Mouse (Mus musculus): ENCODE results near the gene Sdccag8. TPM values are rescaled to one million over a fixed set of nuclear protein-coding genes. Genes with fewer than 3 reads are reported as not detected.
"Not testable (repeated sequence)": the region's sequence is repeated elsewhere in the genome, so short reads cannot be mapped to it uniquely, and the experiment has no call there.

Gene Sdccag8
- polyA plus RNA-seq, 1 experiment from 2014 or later, result 29.4 TPM

- DNase-seq (ENCODE audit: low spot score, missing footprints) (no peak), ATAC-seq (ENCODE audit: low FRiP score) (no peak)
- Histone ChIP-seq H3K27ac (ENCODE audit: low read depth, low read length) (no peak overlapping the region), H3K27me3 (ENCODE audit: control insufficient read depth, insufficient read depth, low read length) (no peaks in the 10 kb centered on the region), H3K36me3 (ENCODE audit: control insufficient read depth, insufficient read depth, low read length) (no peaks in the 10 kb centered on the region), H3K9me3 (ENCODE audit: control insufficient read depth, low read length) (no peaks in the 10 kb centered on the region), H3K4me3 (ENCODE audit: low read depth, low read length) (no peak overlapping the region), H3K4me1 (ENCODE audit: control insufficient read depth, insufficient read depth, low read length) (no peaks in the 10 kb centered on the region; the same call in 1 of the 2 replicates), H3K9ac (ENCODE audit: low read length) (no peak overlapping the region), H3K4me2 (no peak overlapping the region)
- 76% methylated on average over 8 of the region's 8 CpGs for WGBS
Measured at GRCm38 (mm10) chr1:176939901-176940341, 125.5 kb downstream of the Sdccag8 start.

GRCm38 (mm10) chr1:176941286-176941990, 127.0 kb downstream of the Sdccag8 start:
- not testable (repeated sequence) for H3K4me3 ChIP-seq (ENCODE audit: low read depth, low read length); H3K4me2 ChIP-seq; H3K36me3 ChIP-seq (ENCODE audit: control insufficient read depth, insufficient read depth, low read length); ATAC-seq (ENCODE audit: low FRiP score); H3K4me1 ChIP-seq (ENCODE audit: control insufficient read depth, insufficient read depth, low read length); H3K9me3 ChIP-seq (ENCODE audit: control insufficient read depth, low read length); DNase-seq (ENCODE audit: low spot score, missing footprints); H3K9ac ChIP-seq (ENCODE audit: low read length); H3K27me3 ChIP-seq (ENCODE audit: control insufficient read depth, insufficient read depth, low read length); H3K27ac ChIP-seq (ENCODE audit: low read depth, low read length)

GRCm38 (mm10) chr1:176943126-176943525, 128.7 kb downstream of the Sdccag8 start:
- Histone ChIP-seq H3K4me2 (no peak overlapping the region), H3K4me1 (ENCODE audit: control insufficient read depth, insufficient read depth, low read length) (peaks cover 7% of the 10 kb centered on the region; the same call in 1 of the 2 replicates), H3K36me3 (ENCODE audit: control insufficient read depth, insufficient read depth, low read length) (no peaks in the 10 kb centered on the region), H3K27me3 (ENCODE audit: control insufficient read depth, insufficient read depth, low read length) (no peaks in the 10 kb centered on the region), H3K9ac (ENCODE audit: low read length) (no peak overlapping the region), H3K4me3 (ENCODE audit: low read depth, low read length) (no peak overlapping the region), H3K27ac (ENCODE audit: low read depth, low read length) (no peak overlapping the region), H3K9me3 (ENCODE audit: control insufficient read depth, low read length) (no peaks in the 10 kb centered on the region)
- WGBS, result 87% methylated on average over 5 of the region's 5 CpGs
- DNase-seq (ENCODE audit: low spot score, missing footprints), result no peak
- no peak for ATAC-seq (ENCODE audit: low FRiP score)

GRCm38 (mm10) chr1:176943987-176944386, 129.5 kb downstream of the Sdccag8 start:
- 85% methylated on average over 5 of the region's 5 CpGs for WGBS
- DNase-seq (ENCODE audit: low spot score, missing footprints) (no peak), ATAC-seq (ENCODE audit: low FRiP score) (no peak)

GRCm38 (mm10) chr1:176944458-176945174, 130.2 kb downstream of the Sdccag8 start:
- H3K9me3 ChIP-seq (ENCODE audit: control insufficient read depth, low read length), result no peaks in the 10 kb centered on the region
- WGBS, result 78% methylated on average over 8 of the region's 8 CpGs
- H3K4me1 ChIP-seq (ENCODE audit: control insufficient read depth, insufficient read depth, low read length), result peaks cover 13% of the 10 kb centered on the region
- ATAC-seq (ENCODE audit: low FRiP score) (no peak), DNase-seq (ENCODE audit: low spot score, missing footprints) (no peak)
- no peak overlapping the region for H3K27ac ChIP-seq (ENCODE audit: low read depth, low read length)
- no peaks in the 10 kb centered on the region for H3K27me3 ChIP-seq (ENCODE audit: control insufficient read depth, insufficient read depth, low read length)
- H3K9ac ChIP-seq (ENCODE audit: low read length), result no peak overlapping the region
- H3K4me2 ChIP-seq, result no peak overlapping the region
- no peak overlapping the region for H3K4me3 ChIP-seq (ENCODE audit: low read depth, low read length)
- H3K36me3 ChIP-seq (ENCODE audit: control insufficient read depth, insufficient read depth, low read length), result no peaks in the 10 kb centered on the region

More at GRCm38 (mm10) chr1:176943987-176944386, 129.5 kb downstream of the Sdccag8 start:
- Histone ChIP-seq H3K4me1 (ENCODE audit: control insufficient read depth, insufficient read depth, low read length) (peaks cover 10% of the 10 kb centered on the region), H3K9me3 (ENCODE audit: control insufficient read depth, low read length) (no peaks in the 10 kb centered on the region), H3K4me3 (ENCODE audit: low read depth, low read length) (no peak overlapping the region), H3K4me2 (no peak overlapping the region), H3K36me3 (ENCODE audit: control insufficient read depth, insufficient read depth, low read length) (no peaks in the 10 kb centered on the region), H3K9ac (ENCODE audit: low read length) (no peak overlapping the region), H3K27me3 (ENCODE audit: control insufficient read depth, insufficient read depth, low read length) (no peaks in the 10 kb centered on the region), H3K27ac (ENCODE audit: low read depth, low read length) (no peak overlapping the region)

- Histone ChIP-seq H3K27me3 (ENCODE audit: control insufficient read depth, insufficient read depth, low read length) (no peaks in the 10 kb centered on the region), H3K36me3 (ENCODE audit: control insufficient read depth, insufficient read depth, low read length) (no peaks in the 10 kb centered on the region), H3K9me3 (ENCODE audit: control insufficient read depth, low read length) (no peaks in the 10 kb centered on the region), H3K4me2 (no peak overlapping the region), H3K4me1 (ENCODE audit: control insufficient read depth, insufficient read depth, low read length) (peaks cover 13% of the 10 kb centered on the region), H3K27ac (ENCODE audit: low read depth, low read length) (no peak overlapping the region), H3K4me3 (ENCODE audit: low read depth, low read length) (no peak overlapping the region), H3K9ac (ENCODE audit: low read length) (no peak overlapping the region)
- no peak for ATAC-seq (ENCODE audit: low FRiP score)
- DNase-seq (ENCODE audit: low spot score, missing footprints), result no peak
- whole genome bisulfite sequencing, result 91% methylated on average over 12 of the region's 12 CpGs
Measured at GRCm38 (mm10) chr1:176945175-176945540, 130.7 kb downstream of the Sdccag8 start.

GRCm38 (mm10) chr1:176946031-176946795, 131.8 kb downstream of the Sdccag8 start:
- Histone ChIP-seq H3K4me3 (ENCODE audit: low read depth, low read length) (no peak overlapping the region), H3K9me3 (ENCODE audit: control insufficient read depth, low read length) (no peaks in the 10 kb centered on the region), H3K27me3 (ENCODE audit: control insufficient read depth, insufficient read depth, low read length) (no peaks in the 10 kb centered on the region), H3K4me1 (ENCODE audit: control insufficient read depth, insufficient read depth, low read length) (peaks cover 13% of the 10 kb centered on the region), H3K27ac (ENCODE audit: low read depth, low read length) (0 out of 2 replicates have a peak overlapping the region, but pooled peaks have one; percentile 15), H3K9ac (ENCODE audit: low read length) (no peak overlapping the region), H3K4me2 (no peak overlapping the region), H3K36me3 (ENCODE audit: control insufficient read depth, insufficient read depth, low read length) (no peaks in the 10 kb centered on the region)
- DNase-seq (ENCODE audit: low spot score, missing footprints), result no peak
- ATAC-seq (ENCODE audit: low FRiP score), result no peak
- 80% methylated on average over 11 of the region's 11 CpGs for WGBS

GRCm38 (mm10) chr1:176946796-176947181, 132.3 kb downstream of the Sdccag8 start:
- no peaks in the 10 kb centered on the region for H3K27me3 ChIP-seq (ENCODE audit: control insufficient read depth, insufficient read depth, low read length)
- H3K4me3 ChIP-seq (ENCODE audit: low read depth, low read length), result no peak overlapping the region
- ATAC-seq (ENCODE audit: low FRiP score) (no peak), DNase-seq (ENCODE audit: low spot score, missing footprints) (no peak)
- no peak overlapping the region for H3K4me2 ChIP-seq
- H3K27ac ChIP-seq (ENCODE audit: low read depth, low read length), result no peak overlapping the region
- no peak overlapping the region for H3K9ac ChIP-seq (ENCODE audit: low read length)
- WGBS, result 65% methylated on average over 7 of the region's 7 CpGs
- H3K9me3 ChIP-seq (ENCODE audit: control insufficient read depth, low read length), result no peaks in the 10 kb centered on the region
- H3K4me1 ChIP-seq (ENCODE audit: control insufficient read depth, insufficient read depth, low read length), result peaks cover 13% of the 10 kb centered on the region
- H3K36me3 ChIP-seq (ENCODE audit: control insufficient read depth, insufficient read depth, low read length), result no peaks in the 10 kb centered on the region

- H3K9ac ChIP-seq (ENCODE audit: low read length), result no peak overlapping the region
- DNase-seq (ENCODE audit: low spot score, missing footprints), result no peak
- H3K27me3 ChIP-seq (ENCODE audit: control insufficient read depth, insufficient read depth, low read length), result no peaks in the 10 kb centered on the region
- no peak for ATAC-seq (ENCODE audit: low FRiP score)
- 69% methylated on average over 6 of the region's 6 CpGs for WGBS
- H3K27ac ChIP-seq (ENCODE audit: low read depth, low read length), result no peak overlapping the region
- no peak overlapping the region for H3K4me2 ChIP-seq
- H3K4me1 ChIP-seq (ENCODE audit: control insufficient read depth, insufficient read depth, low read length), result peaks cover 13% of the 10 kb centered on the region
- no peaks in the 10 kb centered on the region for H3K36me3 ChIP-seq (ENCODE audit: control insufficient read depth, insufficient read depth, low read length)
- no peak overlapping the region for H3K4me3 ChIP-seq (ENCODE audit: low read depth, low read length)
- H3K9me3 ChIP-seq (ENCODE audit: control insufficient read depth, low read length), result no peaks in the 10 kb centered on the region
Measured at GRCm38 (mm10) chr1:176948861-176949260, 134.4 kb downstream of the Sdccag8 start.

Data from midbrain, embryonic 11.5 days (tissue).